Mouse (Mus musculus) cortical plate, adult 2 months (tissue): ENCODE measurements around the gene Ripk3.

Source experiments
- CTCF ChIP-seq: fragments of 200-500 bp; IDR thresholded peaks from 2 replicates; pipeline ENCODE4 v1.5.1; 2011; ENCODE audit warnings: mild to moderate bottlenecking, control low read depth, low read length; ENCODE audit not compliant: insufficient read depth; ENCODE audit errors: extremely low read depth
- POLR2A ChIP-seq: fragments of 200-500 bp; IDR thresholded peaks from 2 replicates; pipeline ENCODE4 v1.6.1; 2011; ENCODE audit warnings: mild to moderate bottlenecking, low read length, control low read depth; ENCODE audit not compliant: insufficient read depth; ENCODE audit errors: extremely low read depth

- TF ChIP-seq CTCF: no peak
- TF ChIP-seq POLR2A: no peak
These were observed 20.1 kb downstream of the Ripk3 start for GRCm38 (mm10) chr14:55768555-55768954.
